Mouse (Mus musculus): ENCODE results near the gene Zbtb44. TPM values are rescaled to one million over a fixed set of nuclear protein-coding genes. Genes with fewer than 3 reads are reported as not detected.

Zbtb44 gene
- polyA plus RNA-seq (2012; rRNA removed): 6.5 and 7.3 TPM in 2 replicates

GRCm38 (mm10) chr9:31030532-31031413 is at the start of gene Zbtb44:
Gene Zbtb44, plus strand, starts transcription at chr9:31030644.

Other genes starting within 250 kb of the Zbtb44 start
- 21.7 and 22.0 TPM in 2 replicates for gene Adamts15, start 108.2 kb upstream of the Zbtb44 start, polyA plus RNA-seq (2012; rRNA removed)
- gene Adamts8, start 88.1 kb upstream of the Zbtb44 start, polyA plus RNA-seq (2012; rRNA removed): 3.0 and 3.2 TPM in 2 replicates
- gene St14, start 101.2 kb downstream of the Zbtb44 start, polyA plus RNA-seq (2012; rRNA removed): 267 and 308 TPM in 2 replicates
- 179 and 209 TPM in 2 replicates for gene Aplp2, start 181.2 kb downstream of the Zbtb44 start, polyA plus RNA-seq (2012; rRNA removed)
- 9.7 and 11.6 TPM in 2 replicates for gene Prdm10, start 249.9 kb downstream of the Zbtb44 start, polyA plus RNA-seq (2012; rRNA removed)